Mouse (Mus musculus) frontal cortex, postnatal 14 days (tissue): ENCODE measurements at regions not wholly inside any gene's neighbourhood (a gene's known extent, or its start where the extent isn't known, plus 50 kb on each side); places are given as distances from the start of the nearest gene placed in this dataset.

Source experiments
- DNase-seq, 2 experiments: peaks; one replicate each; pipeline ENCODE4 v3.0.0; 2022; ENCODE audit warnings: low spot score in 2 of 2

DNA sequence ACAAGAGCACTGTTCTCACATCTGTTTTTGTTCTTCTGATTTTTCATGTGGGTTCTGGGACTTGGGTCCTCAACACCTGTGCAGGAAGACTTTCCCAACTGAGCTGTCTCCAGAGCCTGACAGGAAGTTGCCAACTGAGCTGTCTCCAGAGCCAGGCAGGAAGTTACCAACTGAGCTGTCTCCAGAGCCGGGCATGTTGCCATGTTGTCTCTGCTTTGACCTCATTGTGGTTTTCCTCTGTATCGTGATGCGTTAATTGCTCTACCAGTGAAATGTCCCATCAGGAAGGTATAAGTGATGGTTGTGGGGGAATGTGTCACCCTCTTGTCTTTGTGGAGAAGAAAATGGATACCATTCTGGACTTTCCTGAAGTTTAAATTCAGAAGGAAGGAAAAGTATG lies 54.4 kb upstream of the Olfm4 start:
- no peak for DNase-seq

DNA sequence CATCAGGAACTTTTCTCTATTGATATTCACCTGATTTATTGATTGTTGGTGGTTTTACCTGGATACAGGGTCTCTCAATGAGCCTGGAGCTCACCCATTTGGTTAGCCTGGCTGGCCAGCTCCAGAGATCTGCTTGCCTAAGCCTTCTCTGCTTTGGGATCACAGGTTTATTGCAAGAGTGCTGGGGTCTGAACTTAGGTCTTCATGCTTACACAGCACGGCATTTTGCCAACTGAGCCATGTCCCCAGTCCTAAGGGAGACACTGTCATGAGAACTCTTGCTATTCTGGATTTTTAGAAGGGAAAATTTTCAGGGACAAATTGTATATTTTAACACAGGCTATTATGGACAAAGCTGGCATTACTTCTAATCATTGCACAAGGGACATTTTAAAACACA lies 56.7 kb upstream of the Olfm4 start:
- DNase-seq: no peak

DNA sequence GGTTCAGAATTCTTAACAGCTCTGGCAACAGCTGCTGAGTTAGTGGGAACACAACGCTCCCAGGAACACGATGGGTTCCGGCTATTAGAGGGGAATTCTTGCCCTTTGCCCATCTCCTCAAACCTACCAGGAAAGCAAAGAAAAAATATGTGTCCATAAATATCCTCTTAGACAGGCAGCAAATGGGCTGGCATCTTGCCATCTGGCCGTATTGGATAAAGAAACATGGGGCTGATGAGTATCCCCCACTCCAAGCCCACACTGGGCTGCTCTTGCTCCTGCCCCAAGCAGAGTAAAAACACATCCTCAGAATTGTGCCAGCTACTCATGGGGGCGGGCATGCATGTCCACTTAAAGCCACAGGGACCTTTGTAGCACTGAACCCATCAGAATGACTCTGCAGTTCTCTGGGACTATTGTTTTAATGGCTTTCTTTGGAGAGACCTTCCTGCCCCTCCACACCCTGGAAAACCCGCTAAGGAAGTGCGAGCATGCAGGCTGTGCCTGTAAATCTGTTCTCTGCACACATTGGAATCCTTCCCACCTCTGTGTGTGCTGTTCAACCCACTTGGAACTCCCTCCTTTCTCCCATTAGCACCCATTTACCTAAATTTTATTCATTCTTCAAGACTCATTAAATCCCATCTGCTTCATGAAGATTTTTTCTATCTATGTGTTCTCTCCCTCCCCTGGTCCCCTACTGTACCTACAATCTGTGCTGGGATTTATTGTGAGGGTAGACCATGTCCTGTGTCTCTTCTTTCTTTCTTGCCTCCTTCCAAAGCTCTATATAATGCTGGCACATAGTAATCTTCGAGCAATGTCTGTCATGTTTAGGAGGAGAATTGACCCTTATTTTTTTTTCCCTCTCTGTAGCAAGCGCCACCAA lies 66.7 kb upstream of the Olfm4 start:
- peak in 1 of 2 experiments; percentile 13 for DNase-seq

DNA sequence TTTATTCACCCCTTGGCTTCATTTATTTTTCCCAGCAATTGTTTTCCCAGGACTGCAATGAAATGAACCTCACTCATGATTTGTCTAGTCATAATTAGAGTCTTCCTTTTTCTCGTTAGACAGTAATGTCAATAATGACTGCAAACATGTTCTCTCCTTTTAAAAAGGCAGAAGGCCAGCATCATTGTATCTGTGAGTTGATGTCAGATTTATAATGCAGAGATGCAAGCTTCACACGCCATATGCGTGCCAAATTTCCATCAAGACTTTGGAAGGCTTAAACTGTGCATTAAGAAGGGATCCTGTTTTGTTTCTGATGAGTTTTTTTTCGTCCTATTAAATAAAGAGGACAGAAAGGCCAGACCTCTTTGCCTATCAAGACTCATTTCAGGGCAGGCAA lies 68.9 kb upstream of the Olfm4 start:
- DNase-seq: no peak

DNA sequence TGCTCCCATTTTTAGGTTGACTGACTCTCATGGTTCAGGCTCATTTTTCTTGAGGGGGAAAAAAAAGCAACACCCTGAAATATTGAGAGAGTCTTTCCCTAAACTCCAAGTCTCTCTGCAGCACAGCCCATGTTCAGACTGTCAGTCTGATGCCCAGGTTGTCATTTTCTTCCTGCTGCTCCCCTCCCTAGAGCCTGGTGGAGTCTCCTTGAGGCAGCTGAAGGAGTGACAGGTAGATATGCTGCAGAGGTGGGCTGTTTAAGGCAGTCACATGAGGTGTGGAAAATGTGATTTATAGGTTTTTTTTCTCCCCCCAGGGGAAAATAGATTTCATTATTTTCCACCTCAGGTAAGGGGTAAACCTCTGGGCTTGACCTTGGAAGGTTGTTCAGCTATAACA lies 70.6 kb upstream of the Olfm4 start:
- DNase-seq: no peak

DNA sequence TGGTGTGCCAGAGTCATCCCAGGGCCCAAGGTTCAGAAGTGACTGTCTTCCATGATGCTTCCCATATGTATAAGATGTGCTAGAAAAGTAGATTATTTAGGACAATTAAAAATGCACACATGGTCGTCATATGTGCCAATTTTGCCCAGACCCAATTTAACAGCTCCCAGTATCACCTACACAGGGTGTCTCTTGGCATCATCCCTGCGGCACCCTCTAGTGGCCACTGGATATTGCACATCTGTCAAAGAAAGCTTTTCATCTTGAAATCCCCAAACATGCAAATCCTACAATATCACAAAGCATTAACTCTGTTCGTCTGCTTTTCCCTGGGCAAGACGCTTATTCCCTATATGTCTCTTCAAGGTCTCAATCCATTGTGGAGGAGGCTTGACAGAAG lies 71.3 kb upstream of the Olfm4 start:
- peak; percentile 9 to 56 for DNase-seq

DNA sequence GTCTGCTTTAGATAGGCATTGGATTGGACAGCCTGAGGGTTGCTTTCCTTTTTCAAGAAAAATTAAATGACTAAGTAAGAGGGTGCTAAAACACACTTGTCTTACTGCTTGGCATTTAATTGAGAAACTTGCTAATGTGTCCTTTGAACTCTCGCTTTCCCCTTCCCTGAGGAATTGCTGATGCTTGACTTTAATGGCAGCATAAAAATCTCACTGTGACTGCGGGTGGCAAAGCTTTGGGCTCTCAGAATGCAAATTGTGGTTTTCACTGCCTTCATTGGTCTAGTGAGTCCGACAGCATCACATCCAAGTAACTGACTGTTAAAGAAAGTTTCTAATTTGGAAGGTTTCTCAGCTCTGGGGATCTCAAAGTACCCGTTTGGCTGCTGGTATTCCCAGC lies 76.1 kb upstream of the Olfm4 start:
- DNase-seq: no peak

DNA sequence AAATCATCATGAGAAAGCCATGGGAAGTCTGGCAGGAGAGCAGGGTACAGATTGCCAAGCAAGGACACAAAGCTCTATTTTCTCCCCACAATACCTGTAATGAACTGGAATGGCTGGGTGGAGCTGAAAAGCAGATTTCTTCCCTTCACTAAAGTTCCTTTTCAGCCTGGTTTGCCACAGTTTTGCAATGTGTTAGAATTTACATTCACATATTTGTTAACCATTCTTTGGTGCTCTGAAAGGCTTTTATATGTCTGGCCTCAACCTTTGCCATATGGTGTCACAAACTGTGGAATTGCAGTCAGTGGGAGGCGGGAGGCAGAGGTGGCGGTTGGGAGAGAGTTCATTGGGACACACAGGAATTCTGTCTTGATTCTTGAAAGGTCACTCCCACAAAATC lies 78.3 kb upstream of the Olfm4 start:
- DNase-seq: no peak

DNA sequence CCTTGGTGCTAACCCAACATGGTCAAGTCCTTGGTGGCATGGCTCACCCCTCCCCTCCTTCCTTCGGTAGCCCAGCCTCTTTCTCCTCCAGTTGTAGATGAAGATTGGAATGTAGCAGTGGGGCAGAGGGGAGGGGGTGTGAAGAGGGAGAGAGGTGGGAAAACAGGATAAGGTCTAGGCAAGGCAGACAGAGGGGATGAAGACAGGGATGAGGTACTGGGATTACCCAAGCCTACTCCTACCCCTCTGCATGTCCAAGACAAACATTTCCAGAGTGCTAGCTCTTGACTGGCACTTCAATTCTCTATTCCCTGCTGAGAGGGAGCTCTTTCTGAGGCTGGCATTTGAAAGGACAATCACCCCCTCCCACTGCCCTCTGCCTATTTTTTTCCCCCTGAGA lies 81.5 kb upstream of the Olfm4 start:
- DNase-seq: no peak

DNA sequence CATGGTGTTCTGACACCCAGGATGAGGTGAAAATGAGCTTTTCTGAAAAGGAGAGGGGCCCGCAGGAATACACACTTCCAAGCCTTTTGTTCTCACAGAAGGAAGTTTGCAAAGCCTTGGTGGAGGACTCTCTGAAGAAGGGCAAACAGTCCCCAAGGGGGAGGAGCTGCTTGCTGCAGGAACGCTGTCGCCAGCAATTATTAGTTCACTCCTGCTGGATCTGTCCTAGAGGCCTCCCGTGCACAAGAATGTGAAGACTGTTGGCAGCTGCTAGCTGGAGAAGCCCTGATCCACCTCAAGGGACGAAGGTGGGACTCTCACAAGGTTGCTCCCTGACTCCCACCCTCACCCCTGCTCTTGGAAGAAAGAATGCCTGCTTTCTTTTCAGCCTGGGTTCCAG lies 85.6 kb upstream of the Olfm4 start:
- no peak for DNase-seq

DNA sequence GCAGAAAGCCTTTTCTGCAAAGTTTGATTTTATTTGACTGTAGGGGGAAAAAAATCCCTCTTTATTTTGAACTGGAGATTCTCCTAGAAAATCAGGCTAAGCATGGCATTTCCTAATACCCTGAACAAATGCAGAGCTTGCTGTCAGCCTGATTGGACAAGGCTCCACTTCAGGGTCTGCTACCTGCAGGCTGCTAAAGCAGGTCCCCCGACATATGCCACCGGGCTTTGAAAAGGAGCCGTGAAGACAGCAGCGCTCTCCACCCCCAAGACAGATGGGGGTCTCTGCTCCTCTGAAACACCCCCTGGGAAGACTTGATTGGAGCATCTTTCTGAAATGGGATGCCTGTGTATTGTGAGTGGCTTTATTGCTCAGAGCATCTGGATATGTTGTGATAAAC lies 90.6 kb upstream of the Olfm4 start:
- no peak for DNase-seq

DNA sequence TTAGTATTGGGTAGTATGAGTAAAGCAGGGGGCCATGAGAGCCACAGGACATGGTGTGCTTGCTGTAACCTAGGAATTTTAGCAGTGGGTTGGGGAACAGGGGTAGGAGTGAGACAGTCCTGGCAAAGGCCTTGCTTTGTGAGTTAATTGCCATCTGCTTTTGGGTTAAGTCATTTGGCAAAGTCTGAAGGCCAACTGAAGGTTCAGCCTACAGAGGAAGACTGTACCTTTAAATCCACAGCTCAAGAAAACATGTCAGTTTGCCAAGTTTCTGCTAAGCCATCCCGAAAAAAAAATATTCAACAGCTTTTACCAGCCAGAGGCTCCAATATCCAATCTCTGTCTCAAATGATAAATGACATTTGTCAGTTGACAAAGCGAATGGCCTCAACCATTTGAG lies 93.2 kb upstream of the Olfm4 start:
- DNase-seq: no peak

DNA sequence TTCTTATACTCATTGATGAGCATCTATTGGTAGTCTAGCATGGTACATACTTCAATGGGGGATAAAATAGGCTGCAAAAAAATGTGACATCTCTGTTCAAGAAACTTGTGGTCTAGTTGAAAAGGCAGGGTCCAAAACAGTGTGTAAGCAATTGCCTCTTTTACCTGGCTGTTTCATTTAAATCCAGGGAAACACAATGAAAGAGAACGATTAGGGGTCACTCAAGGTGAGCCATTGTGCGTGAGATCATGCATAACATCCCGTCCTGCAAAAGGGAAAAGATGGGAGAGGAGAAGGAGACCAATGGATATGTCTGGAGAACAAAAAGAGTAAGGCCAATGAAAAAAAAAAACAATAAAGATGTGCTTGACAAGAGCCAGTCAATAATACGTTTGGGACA lies 93.6 kb upstream of the Olfm4 start:
- DNase-seq: no peak

DNA sequence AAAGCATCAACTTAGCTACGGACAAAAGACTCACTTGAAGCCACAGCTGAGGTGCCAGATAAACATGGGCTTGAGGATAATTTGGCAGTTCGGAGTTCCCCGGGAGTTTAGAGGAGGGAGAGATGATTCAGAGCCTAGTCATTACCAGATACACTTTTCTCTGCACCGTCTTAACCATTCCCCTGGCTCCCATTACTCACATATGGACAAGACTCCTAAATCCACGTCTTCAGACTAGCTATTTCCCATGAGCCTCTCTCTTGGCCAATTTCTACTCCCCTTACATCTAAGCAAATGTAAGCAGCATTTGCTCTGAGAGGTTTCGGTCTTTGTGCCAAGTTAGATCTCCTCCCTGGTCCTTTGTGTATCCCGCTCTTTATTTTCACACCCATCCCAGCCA lies 100.4 kb upstream of the Olfm4 start:
- no peak for DNase-seq

DNA sequence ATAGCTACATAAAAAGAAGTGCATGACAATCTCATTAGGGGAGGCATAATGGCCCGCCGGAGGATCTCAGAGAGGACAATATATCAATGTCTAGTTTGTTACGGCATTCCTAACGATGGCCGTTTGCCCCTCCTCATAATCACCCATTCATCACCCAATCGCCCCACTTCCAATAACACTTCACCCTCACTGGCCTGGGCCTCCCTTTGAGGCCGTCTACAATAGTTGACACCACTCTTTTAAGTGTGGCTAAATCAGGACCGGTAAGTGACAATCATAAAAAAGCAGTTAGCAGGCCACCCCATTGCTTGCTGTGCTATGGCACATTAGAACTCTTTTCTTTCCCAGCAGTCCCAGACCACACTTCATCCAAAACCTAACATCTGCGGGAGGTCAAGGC lies 102.2 kb upstream of the Olfm4 start:
- DNase-seq: no peak

DNA sequence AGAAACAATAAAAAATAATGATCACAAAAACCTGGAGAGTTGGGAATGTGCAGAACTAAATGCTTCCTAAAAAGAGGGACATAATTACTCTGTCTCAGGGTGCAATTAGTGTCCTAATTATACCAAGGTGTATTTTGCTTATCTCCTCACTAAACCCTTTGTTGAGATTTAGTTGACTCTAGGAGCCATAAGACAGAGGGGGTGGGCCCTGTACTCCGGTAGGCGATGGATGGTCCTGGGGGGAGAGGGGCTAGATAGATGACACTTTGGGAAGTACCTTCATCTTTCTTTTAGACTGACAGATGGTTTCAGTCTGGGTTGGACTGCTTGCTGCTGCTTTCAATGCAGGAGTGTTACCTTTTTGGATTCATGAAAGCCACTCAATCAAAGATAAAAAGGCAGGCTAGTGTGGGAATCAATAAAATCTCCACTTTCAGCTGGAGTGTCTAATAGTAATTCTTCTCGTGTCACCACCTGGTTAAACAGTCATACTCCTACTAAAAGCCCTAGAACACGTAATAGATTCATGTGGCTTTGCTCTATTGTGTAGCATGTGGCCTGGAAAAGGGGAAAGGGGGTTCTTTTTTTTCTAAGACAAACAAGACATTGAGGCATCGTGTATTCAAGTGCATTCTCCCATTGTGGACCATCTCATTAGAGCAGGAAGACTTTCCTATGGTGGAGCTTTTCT lies 103.7 kb upstream of the Olfm4 start:
- no peak for DNase-seq

DNA sequence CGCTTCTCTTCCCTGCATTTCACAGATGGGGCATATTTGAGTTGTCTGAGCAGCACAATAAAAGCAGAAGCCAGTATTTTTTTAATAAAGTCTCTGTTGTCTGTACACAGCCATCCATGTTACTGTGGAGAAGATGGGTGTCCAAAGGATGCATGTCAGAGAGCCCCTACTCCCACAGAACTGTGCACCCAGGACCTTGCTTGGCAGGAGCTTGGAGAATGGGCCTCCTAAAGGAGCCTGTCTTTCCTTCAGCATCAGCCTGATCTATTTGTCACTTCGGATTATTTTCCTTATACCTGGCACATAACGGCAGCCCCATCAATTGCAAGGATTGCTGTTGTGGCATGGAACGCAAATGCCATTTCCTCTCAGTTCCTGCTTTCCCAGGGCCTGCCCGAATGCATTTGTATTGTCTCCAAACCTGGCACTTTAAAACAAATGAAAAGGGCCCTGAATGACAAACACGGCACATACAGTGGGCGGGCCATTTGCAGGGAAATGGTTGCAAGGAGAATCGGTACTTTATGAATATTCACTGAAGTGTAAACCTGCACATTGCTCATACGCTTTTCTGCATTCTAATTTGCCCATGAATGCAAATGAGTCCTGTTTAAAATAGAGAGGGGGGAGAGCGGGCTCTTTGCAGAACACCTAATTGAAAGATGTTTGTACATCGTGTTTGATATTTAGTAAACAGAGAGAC lies 104.4 kb upstream of the Olfm4 start:
- no peak for DNase-seq

DNA sequence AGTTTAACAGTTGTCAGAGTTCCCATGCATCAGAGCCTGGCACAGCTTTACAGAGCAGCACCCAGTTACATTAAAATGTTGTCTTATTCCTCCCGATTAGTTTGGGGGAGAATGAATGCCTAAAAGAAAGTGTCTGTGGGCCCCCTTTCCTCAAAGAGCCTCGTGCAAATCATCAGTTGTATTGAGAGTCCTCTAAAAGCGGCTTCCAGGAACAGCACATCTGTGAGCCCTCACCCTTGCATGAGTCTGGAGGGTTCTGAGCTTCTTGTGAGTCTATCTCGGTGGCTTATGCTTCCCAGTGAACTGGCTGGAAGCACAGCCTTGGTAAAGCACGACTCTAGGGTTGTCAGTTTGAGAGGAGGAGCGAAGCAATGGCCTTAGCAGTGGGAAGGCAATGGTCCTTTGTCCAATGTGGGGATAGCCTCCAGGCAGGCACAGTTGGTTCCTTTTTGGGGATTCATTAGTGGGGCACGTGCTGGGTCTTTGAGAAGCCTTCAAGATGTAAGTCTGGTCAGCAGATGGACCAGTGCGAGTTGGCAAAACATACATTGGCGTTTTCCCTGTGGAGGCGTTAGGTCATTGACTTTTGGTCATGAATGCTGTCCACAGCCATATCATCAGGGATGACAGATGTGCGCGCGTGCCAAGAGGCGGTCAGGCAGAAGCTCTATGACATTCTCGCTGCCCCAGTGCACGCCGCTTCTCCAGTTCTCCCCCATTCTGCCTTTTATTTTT lies 105.4 kb upstream of the Olfm4 start:
- no peak for DNase-seq

DNA sequence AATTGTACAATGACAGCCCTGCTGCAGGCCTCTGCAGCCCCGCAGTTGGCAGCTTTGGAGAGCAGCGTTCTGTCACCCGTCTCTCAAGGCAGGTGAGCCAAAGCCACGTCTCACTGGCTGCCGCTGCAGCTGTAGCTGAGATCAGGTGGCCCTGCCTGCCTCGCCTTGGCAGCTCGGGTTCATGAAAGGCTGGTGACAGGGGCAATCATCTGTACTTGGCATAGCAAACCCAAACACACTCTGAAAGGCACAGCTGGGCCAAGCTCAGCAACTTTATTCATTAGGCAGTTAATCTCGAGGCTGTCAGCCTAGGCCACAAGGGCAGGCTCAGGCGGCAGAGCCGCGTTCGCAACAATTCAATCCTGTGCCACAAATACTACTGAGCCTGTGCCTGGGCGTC lies 102.0 kb upstream of the Pcdh8 start:
- DNase-seq: no peak

DNA sequence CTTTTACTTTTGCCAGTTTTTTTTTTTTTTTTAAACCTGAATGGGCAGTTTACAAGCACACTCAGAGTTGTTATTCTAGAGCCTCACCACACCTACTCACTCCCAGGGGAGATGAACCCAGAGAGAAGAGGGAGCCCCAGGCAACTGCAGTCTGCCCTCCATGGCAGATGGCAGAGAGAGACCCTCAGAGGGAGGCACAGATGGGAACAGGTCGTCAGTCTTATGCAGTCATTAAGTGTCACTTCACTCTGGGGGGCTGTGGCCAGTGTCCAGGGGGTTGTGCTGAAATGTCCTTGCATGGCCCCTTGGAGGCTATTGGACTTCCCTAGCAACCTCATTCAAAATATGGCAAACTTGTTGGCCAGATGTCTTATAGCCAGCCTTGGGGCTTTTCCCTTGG lies 101.3 kb upstream of the Pcdh8 start:
- no peak for DNase-seq

DNA sequence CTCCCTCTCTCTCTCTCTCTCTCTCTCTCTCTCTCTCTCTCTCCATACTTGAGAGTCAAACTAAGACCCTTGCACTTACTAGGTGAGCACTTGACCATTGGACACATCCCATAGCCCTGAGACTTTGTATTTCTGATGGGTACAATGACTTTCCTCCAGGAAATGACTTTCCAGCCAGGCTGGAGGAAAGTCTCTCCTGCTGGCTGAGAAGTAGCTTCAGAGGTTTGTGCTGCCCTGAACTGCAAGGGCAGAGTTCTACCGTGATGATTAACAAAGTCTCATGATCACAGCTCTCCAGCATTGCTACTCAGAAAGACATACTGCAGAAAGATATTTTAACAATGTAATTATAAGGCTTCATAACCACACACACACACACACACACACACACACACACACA lies 98.2 kb upstream of the Pcdh8 start:
- DNase-seq: no peak

DNA sequence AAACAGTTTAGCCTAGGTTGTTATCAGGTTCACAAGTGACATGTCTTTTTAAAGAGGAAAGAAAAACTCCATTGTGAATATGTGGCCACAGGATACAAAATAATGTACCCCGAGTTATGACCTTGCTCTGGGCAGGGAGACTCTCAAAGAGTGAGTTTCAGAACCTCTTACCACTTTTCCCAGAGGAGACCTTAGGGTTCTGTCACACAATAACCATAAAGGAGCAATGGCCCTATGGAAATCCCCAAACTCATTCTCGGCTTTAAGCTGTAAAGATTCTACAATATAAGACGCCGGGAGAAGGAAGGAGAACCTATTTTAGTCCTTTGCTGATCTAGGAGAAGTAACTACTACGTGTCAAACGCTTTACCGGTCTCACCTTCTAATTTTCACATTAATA lies 85.1 kb upstream of the Pcdh8 start:
- DNase-seq: no peak
